Mouse (Mus musculus) naive thymus-derived CD4-positive, alpha-beta T cell, adult 2 months (primary cell): Measurements from ENCODE around the gene Clpb.

Experiments used
- DNase-seq: peaks from one replicate; pipeline ENCODE4 v3.0.0-alpha.2; 2011; ENCODE audit warnings: low read depth

Gene Clpb

DNA sequence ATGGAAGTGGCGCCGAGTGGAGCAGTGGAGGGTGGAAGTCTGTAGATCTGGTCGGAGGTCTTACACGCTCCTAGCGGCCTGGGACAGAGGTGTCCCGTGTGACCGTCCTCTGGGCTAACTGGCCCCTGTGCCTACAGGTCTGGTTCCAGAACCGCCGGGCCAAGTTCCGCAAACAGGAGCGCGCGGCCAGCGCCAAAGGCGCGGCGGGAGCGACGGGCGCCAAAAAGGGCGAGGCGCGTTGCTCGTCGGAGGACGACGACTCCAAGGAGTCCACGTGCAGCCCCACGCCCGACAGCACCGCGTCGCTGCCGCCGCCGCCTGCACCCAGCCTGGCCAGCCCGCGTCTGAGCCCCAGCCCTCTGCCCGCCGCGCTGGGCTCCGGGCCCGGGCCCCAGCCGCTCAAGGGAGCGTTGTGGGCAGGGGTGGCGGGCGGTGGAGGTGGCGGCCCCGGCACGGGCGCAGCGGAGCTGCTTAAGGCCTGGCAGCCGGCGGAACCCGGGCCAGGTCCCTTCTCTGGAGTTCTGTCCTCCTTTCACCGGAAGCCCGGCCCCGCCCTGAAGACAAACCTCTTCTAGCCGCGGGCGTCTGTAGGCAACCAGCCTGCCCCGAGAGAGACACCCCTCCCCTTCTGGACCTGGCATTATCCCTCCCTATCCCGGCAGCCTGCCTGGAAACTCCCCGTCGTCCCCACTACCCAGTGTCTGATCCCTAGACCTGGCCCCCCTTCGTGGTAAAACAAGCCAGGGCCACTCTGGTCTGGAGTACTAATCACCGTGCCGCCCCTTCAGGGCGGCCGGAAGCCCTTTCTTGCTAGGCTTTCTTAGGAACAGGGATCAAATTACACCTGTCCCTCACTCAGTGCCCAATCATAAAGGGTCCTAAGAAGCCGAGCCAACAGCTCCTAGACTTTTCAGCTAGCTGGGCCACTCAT, 158.4 kb downstream of the Clpb start:
- peak; percentile 49 for DNase-seq

DNA sequence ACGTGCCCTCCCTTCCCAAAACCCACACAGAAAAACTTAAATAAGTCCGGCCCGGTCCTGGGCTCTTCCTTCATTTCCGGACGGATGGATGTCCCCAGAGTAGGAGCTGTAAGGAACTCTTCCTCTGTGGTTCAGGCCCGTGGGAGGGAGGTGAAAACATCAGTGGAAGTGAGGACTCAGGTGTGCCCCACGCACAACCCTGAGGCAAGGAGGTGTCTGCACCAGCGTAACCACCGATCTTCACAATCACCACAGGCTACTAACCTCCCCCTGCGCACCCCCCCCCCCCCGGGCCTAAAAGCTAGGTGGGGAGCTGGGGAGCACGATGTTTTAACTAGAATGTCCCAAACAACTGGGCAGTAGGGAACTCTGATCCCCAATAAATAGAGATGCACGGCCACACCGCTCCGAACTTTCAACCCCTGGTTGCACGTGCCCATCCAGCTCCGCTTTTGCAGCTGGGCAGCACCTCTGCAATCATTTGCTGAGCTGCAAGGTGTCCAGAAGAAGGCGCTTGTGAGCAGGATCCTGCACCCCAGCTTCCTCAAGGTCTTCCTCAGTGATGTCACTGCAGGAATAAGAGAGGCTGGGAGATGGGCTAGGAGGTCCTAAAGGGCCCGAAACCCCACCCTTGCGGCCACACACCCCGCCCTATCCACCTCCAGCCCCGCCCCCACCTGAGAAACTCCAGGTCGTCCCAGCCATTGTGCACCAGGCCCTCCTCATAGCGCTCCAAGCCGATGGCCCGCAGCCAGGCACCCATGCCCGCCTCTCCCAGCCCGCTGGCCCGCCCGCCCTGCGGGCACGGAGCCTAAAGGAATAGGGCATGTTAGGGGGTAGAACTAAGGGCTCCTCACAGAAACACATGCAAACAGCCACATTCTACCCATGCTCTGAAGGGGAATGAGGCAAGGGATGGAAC, 159.7 kb downstream of the Clpb start:
- DNase-seq, result no peak

DNA sequence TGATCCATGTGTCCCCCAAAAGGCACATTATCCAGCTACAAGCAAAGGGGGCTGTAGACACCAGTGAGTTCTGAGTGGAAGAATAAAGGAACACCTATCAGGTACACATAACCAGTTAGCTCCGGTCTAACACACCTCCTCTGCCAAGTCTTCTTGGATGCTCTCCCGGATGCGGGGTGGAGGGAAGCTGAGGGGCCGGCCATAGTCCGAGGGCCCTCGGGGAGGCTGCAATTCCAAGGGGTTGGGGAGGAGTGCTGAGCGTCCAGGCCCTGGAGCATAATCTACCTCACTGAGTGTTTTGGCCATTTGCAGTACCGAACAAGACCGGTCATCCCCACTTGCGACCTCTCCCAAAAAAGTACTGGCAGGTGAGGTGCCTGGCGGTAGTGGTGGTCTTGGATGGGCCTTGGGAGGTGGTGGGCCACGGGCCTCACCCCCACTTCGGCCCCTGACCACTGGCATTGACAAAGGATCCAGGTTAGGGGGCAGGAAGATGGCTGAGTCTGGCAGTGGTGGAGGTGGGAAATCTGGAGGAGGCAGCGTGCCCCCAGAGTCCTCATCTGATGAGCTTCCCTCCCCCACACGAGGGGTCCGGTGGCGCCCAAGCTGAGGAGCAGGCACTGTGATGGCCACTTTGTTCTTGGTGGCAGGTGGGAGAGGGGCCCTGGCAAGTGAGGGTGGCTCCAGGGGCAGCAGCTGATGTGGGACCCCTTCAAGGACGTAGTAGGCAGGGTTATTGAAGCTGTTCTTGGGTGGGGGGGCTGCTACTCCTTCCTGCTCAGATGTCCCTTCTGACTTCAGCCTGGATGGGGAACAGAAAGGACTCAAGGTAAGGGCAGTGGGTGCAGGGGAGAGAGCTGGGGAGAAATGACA, 160.6 kb downstream of the Clpb start:
- DNase-seq, result no peak

DNA sequence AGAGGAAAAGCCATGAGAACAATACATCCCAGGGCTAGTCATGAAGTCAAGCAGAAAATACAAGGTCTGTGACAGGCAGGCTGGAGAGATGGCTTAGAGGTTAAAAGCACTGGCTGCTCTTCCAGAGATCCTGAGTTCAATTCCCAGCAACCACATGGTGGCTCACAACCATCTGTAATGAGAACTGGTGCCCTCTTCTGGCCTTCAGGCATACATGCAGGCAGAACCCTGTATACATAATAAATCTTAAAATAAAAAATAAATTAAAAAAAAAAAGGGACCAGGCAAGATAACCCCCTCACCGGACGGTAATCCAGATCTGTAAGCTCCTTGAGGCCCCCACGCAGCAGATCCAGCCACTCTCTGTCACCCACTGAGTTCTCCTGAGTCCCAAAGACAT, 166.9 kb downstream of the Clpb start:
- no peak for DNase-seq

DNA sequence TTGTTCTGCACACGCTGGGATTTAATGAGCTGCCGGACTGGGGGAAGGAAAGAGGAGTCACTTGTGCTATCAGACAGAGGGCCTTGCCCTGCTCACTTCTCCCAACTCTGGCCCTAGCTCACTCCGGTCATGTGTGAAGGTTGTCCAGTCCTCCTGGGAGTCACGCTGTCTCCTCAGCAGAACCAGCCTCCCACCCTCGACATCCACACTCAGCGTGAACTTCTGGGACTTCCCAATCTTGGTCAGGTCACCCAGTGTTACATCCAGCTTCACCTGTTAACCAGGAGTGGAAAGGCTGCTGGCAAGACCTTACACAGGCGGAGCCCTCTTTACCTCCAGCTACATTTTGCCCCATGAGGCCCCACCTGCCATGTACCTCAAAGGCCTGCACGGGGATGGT, 168.0 kb downstream of the Clpb start:
- no peak for DNase-seq

DNA sequence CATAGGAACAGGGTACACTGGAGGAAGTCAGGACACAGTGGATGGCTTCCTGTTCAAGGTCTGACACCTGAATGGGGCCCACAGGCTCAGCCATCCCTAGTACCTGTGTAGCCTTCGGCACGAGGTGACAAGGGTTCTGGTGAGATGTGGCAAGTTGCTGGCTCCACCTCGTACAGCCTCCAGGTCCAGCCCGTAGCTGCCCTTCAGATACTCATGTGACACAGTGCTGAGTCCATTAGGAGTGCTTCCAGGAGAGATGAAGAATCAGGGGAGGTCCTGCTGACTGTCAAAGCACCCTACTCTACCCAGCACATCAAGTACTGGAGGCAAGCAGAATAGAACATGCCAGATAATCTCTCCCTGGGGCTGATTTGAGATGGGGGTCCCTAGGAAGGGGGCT, 168.9 kb downstream of the Clpb start:
- DNase-seq, result no peak

DNA sequence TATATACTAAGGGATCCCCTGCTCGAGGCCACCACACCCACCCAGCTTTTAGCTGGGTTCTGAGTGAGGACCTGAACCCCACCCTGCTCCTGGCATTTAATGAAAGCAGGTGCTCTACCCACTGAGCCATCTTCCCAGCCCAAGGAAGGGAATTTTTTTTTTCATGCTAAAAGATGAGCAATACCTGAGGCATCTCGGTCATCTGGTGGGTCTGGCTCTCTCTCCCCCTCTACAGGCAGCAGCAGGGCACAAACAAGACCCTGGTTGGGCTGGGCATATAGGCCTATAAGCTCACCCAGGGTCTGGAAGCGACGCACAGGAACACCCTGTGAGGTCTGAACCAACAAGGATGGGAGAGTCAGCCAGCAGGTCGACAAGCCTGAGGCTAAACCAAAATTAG, 169.9 kb downstream of the Clpb start:
- no peak for DNase-seq

DNA sequence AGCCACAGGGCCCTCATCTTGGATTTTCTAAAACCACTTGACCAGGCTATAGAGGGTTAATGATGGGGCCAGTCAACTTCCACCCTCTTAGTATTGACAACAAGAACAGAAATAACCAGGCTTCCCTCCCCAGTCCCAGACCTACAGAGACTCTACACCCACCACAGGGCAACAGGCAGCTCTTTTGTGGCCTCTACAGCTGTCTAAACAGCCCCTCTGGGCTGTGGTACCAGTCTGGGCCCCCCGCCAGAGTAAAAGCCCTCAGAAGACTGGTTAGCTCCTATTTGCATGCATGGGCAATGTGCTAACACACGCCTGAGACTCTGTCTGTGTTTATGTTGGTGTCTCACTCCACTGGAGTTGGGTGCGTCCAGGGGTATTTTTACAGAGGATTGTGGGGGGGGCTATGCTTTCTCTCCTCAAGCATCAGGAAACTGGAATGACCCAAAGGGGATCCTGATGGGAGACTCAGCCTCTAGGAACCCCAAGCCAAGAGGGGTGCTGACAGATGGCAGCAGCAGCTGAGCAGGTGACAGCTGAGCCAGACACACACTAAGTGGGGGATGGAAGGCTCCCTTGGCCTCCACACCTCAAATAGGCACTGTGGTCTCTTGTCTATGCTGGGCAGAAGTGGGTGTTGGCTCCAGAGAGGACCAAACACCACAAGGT, 170.6 kb downstream of the Clpb start:
- DNase-seq, result no peak

DNA sequence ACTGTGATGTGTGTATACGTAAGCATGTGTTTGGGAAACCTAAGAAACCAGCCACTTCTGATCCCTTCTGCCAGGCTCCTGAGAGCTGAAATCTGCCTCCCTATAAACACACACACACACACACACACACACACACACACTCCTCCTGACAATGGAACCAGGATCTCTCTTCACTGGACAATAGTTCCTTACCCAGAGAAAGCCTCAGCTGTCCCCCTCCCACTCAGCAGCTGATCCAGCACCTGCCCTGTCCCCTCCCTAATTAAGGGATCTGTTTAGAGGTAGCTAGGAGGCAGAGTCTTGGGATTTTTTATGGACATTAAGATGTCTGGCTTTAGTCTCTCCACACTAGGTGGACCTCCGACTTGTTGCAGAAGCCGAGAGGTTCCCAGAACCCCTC, 171.5 kb downstream of the Clpb start:
- no peak for DNase-seq

DNA sequence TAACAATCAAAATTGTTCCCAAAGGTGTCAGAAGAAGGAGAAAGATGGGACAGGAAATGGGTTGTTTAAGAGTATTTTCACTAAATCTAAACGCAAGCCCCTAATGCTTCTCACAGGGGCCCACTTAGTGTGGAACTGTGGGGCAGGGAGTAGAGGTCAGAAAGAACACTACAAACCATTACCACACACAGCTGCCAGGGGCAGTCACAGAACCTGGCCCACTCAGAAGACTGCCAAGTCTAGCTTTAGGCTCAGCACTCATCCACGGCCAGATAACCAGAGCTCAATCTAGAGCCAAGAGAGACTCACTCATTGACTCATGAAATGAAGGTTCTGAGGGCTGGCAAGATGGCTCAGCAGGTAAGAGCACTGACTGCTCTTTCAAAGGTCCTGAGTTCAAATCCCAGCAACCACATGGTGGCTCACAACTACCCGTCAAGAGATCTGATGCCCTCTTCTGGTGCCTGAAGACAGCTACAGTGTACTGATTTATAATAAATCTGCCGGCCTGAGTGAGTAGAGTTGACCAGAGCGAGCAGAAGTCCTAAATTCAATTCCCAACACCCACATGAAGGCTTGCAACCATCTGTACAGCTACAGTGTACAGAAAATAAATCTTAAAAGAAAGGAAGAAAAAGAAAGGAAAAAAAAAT, 172.2 kb downstream of the Clpb start:
- no peak for DNase-seq

DNA sequence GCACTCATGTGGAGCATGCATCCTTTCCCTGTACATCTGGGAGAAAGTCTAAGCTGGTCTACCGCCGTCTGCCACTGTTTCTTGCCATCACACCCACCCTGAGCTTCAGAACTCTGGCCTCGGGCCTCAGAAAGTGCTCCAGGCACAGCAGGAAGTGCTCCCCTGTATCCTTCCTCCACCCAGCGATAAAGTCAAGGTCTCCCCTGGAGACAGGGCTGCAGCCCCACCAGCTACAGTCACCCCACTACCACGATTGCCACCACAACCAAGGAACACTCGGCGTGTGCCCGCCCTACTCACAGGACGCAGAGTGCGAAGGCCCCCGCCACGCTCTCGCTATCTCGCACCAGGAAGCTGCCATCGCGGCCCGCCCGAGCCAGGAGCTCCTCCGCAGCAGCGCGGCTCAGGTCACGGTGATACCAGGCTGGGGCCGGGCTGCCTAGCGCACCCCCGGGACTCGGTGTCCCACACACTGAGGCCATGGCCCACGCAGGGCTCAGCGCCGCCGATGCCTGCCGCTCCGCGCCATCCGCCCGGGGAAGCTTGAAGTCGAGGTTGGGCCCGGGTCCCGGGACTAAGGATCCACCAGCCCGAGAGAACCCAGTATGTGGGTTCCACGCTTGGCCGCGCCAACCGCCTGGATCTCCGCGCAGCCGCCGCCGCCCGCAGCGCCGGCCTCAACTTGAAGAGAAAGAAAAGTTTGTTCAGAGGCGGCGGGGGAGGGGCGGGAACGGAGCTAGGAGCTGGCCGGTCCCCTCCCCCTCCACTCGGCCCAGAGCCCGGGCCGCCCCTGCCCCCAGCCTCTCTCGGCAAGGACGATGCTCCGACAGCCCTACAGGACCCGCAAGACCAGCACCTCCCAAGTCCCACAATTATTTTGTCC, 173.1 kb downstream of the Clpb start:
- DNase-seq, result peak; percentile 67

DNA sequence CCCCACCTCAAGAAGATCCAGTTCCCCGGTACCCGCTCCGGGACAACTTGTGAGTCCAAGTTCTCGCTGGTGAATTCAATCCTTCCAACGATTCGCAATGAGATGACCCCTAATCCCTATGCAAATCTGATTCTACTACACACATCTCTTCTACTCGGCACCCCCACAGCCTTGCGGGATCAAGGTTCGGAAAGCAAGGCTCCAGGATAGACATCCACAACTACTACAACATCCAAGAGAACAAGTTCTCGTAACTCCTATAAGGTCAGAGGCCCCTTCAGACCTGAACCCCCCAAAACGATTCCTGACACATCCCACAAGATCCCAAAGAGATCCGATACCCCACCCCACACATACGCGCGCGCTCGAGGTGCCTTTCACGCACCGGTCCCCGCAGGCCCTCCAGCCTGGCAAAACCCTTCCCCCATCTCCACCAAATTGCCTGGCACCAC, 173.7 kb downstream of the Clpb start:
- peak; percentile 44 for DNase-seq

DNA sequence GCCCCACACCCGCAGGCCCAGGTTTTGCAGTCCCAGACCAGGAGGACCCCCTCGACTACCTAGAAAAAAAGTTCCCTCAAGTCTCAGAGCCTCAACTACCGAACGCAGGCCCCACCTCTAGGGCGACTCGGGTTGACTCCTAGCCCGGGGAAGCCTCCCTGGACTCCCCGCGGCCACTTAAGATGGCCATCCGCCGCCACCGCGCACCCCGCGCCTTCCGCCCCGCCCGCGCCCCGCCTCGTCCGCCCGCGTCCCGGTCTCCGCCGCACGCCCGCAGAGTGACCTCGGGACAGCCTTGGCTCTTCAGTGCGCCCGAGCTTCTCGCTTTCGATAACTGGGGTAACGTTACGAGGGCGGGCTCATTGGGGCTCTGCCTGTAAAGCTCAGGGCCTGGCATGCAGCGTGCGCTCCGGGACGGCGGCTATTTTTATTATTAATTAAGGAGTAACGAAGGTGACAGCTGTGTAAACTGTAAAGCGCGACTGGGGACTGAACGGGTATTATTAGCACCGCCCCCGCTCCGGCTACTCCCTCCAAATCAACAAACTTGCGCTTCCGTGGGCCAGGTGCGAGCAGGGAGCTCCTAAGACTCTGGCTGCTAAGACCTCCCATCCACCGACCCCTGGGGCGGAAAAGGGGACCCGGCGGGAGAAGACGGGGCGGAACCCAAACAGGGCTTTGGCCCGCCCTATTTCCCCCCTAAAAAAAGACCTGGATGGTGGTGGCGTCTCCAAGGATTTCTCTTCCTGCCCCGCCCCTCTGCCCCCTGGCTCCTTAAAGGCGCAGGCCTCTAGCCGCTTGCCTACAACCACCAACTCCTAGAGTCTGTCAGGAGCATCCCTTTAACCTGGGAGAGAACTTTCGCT, 174.4 kb downstream of the Clpb start, which contains the start of gene Inppl1:
Inppl1 (minus strand) TSS at position 624 of the 866 bp plus-strand sequence.
- DNase-seq, result peak; percentile 35

DNA sequence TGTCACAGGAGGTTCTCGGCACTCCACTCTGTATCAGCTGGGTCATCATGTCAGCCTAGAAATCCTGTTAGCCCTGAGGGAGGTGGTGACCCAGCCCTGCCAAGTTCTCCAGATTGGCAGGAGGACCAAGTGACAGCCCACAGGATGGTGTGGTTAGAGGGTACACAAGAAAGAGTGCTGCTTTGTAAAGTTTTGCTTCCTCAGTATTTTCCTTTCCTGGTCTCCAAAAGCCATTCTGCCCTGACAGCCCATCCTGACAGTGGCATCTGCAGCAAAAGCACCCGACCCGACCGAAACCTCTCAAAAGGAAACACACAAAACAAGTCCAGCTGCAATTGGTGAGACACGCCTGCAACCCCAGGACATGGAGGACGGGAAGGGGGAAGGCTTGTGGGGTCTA, 180.8 kb downstream of the Clpb start:
- DNase-seq, result no peak
